Mouse (Mus musculus) hindbrain, embryonic 10.5 days (tissue): ENCODE results near the gene Rps29. TPM values are rescaled to one million over a fixed set of nuclear protein-coding genes. Genes with fewer than 3 reads are reported as not detected.

Experiments
- DNase-seq: peaks from one replicate; pipeline ENCODE4 v3.0.0-alpha.2; 2017; ENCODE audit warnings: low spot score
- H3K27ac ChIP-seq: fragments of 300-500 bp; sonication (generic); 2 replicates; pipeline ENCODE4 v1.5.1; 2016; ENCODE audit warnings: mild to moderate bottlenecking, moderate library complexity
- H3K27me3 ChIP-seq: fragments of 300-500 bp; sonication (generic); 2 replicates; pipeline ENCODE4 v1.6.1; 2016; ENCODE audit warnings: mild to moderate bottlenecking; ENCODE audit not compliant: poor library complexity, insufficient read depth, severe bottlenecking
- H3K36me3 ChIP-seq: fragments of 300-500 bp; sonication (generic); 2 replicates; pipeline ENCODE4 v1.6.1; 2016; ENCODE audit warnings: mild to moderate bottlenecking, moderate library complexity
- H3K4me1 ChIP-seq: fragments of 300-500 bp; sonication (generic); replicated peaks from 2 replicates; pipeline ENCODE4 v1.6.1; 2016; ENCODE audit warnings: mild to moderate bottlenecking
- H3K4me3 ChIP-seq: fragments of 300-500 bp; sonication (generic); 2 replicates; pipeline ENCODE4 v1.5.1; 2016; ENCODE audit warnings: mild to moderate bottlenecking, moderate library complexity
- H3K9me3 ChIP-seq: fragments of 300-500 bp; sonication (generic); 2 replicates; pipeline ENCODE4 v1.6.1; 2016; ENCODE audit warnings: mild to moderate bottlenecking, moderate library complexity
- WGBS: fragments of 180-500 bp; shearing (Covaris S2); methylation state at CpG from one replicate; pipeline ENCODE4 v1.1.7; 2016; 5-methylcytosine and 5-hydroxymethylcytosine counted together
- polyA plus RNA-seq: library from polyadenylated mRNA; unstranded; fragments of >200 nt; fragmentation: Nextera tagmentation; extraction: Ambion mirVana; gene quantifications from 2 replicates; pipeline ENCODE4 v1.2.1, GENCODE M21; 2016

The Rps29 gene
- polyA plus RNA-seq, 1 experiment from 2014 or later = 1,324 TPM

DNA sequence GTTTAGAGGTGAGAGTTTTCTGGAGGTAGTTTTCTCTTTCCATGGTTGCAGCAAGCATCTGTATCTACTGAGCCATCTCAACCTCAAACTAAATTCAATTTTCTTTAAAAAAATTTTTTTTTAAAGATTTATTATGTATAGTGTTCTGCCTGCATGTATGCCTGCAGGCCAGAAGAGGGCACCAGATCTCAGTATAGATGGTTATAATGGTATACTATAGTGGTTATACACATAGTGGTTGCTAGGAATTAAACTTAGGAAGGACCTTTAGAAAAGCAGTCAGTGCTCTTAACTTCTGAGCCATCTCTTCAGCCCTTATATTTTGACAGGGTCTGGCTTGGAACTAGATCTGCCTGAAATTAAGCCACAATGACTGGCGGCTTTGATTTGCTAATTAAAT lies 31.5 kb upstream of the Rps29 start:
- H3K36me3 ChIP-seq = peaks cover 65% of the 10 kb centered on the region
- WGBS = 98% methylated on average over 1 of the region's 1 CpGs
- no peak for DNase-seq

GRCm38 (mm10) chr12:69190074-69190473 lies 31.1 kb upstream of the Rps29 start:
- Histone ChIP-seq H3K27me3 (no peaks in the 10 kb centered on the region), H3K9me3 (no peaks in the 10 kb centered on the region), H3K27ac (no peak overlapping the region), H3K4me1 (peaks cover 23% of the 10 kb centered on the region), H3K36me3 (peaks cover 68% of the 10 kb centered on the region), H3K4me3 (no peak overlapping the region)
- 92% methylated on average over 9 of the region's 9 CpGs for WGBS
- DNase-seq = no peak

More for the DNA sequence above, 31.5 kb upstream of the Rps29 start:
- Histone ChIP-seq H3K27ac (no peak overlapping the region), H3K9me3 (no peaks in the 10 kb centered on the region), H3K27me3 (no peaks in the 10 kb centered on the region), H3K4me1 (peaks cover 23% of the 10 kb centered on the region), H3K4me3 (no peak overlapping the region)

GRCm38 (mm10) chr12:69186811-69187471 lies 28.0 kb upstream of the Rps29 start:
- 80% methylated on average over 5 of the region's 5 CpGs for WGBS
- Histone ChIP-seq H3K4me3 (no peak overlapping the region), H3K27ac (no peak overlapping the region), H3K9me3 (no peaks in the 10 kb centered on the region), H3K27me3 (no peaks in the 10 kb centered on the region), H3K4me1 (peaks cover 32% of the 10 kb centered on the region), H3K36me3 (peaks cover 61% of the 10 kb centered on the region)
- DNase-seq = no peak

GRCm38 (mm10) chr12:69185371-69185770 lies 26.4 kb upstream of the Rps29 start:
- 80% methylated on average over 7 of the region's 7 CpGs for WGBS
- peaks cover 58% of the 10 kb centered on the region for H3K36me3 ChIP-seq
- peak overlapping the region; percentile 90 for H3K4me3 ChIP-seq
- H3K27me3 ChIP-seq = no peaks in the 10 kb centered on the region
- no peaks in the 10 kb centered on the region for H3K9me3 ChIP-seq
- DNase-seq = no peak
- no peak overlapping the region for H3K27ac ChIP-seq
- peaks cover 32% of the 10 kb centered on the region for H3K4me1 ChIP-seq

- peak overlapping the region; percentile 90 for H3K4me3 ChIP-seq
- no peaks in the 10 kb centered on the region for H3K27me3 ChIP-seq
- H3K27ac ChIP-seq = peak overlapping the region; percentile 96
- H3K9me3 ChIP-seq = no peaks in the 10 kb centered on the region
- WGBS = 2% methylated on average over 86 of the region's 86 CpGs
- peaks cover 32% of the 10 kb centered on the region for H3K4me1 ChIP-seq
- H3K36me3 ChIP-seq = peaks cover 56% of the 10 kb centered on the region
- peak; percentile 62 for DNase-seq
These were observed 25.6 kb upstream of the Rps29 start for GRCm38 (mm10) chr12:69184342-69185295.

GRCm38 (mm10) chr12:69183583-69184308 lies 24.8 kb upstream of the Rps29 start, which contains the start of the genes Rpl36al and Mgat2:
Rpl36al (minus strand) TSS chr12:69184083.
Mgat2 (plus strand) TSS chr12:69184157.
- Histone ChIP-seq H3K9me3 (no peaks in the 10 kb centered on the region), H3K4me3 (peak within 1 kb of the TSS; percentile 90), H3K27me3 (no peaks in the 10 kb centered on the region), H3K36me3 (peaks cover 56% of the 10 kb centered on the region), H3K27ac (peak within 1 kb of the TSS; percentile 96), H3K4me1 (peaks cover 32% of the 10 kb centered on the region)
- under 1% methylated on average over 84 of the region's 84 CpGs for WGBS
- peak; percentile 97 for DNase-seq

- no peak for DNase-seq
- Histone ChIP-seq H3K4me3 (no peak overlapping the region), H3K4me1 (peaks cover 25% of the 10 kb centered on the region), H3K36me3 (peaks cover 58% of the 10 kb centered on the region), H3K27ac (no peak overlapping the region), H3K27me3 (no peaks in the 10 kb centered on the region), H3K9me3 (no peaks in the 10 kb centered on the region)
- 87% methylated on average over 4 of the region's 4 CpGs for WGBS
These were observed 22.8 kb upstream of the Rps29 start for GRCm38 (mm10) chr12:69181800-69182199.

DNA sequence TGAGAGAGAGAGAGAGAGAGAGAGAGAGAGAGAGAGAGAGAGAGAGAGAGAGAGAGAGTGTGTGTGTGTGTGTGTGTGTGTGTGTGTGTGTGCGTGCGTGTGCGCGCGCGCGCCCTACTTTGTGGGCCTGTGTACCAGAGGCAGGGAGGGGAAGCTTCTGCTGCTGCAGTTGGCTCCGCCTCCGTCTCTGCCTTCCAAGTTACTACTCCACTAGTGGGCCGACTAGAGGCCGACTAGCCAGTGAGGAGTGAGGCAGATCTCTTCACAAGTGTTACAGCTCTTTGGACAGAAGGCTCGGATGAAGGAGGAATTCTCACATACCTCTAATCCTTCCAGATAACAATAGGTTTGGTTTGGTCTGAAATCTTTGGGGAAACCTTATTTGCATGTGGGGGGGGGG lies 20.4 kb upstream of the Rps29 start:
- Histone ChIP-seq H3K4me3 (no peak overlapping the region), H3K36me3 (peaks cover 73% of the 10 kb centered on the region), H3K9me3 (no peaks in the 10 kb centered on the region), H3K27me3 (no peaks in the 10 kb centered on the region), H3K27ac (no peak overlapping the region), H3K4me1 (peaks cover 5% of the 10 kb centered on the region)
- WGBS = 84% methylated on average over 12 of the region's 12 CpGs
- no peak for DNase-seq

DNA sequence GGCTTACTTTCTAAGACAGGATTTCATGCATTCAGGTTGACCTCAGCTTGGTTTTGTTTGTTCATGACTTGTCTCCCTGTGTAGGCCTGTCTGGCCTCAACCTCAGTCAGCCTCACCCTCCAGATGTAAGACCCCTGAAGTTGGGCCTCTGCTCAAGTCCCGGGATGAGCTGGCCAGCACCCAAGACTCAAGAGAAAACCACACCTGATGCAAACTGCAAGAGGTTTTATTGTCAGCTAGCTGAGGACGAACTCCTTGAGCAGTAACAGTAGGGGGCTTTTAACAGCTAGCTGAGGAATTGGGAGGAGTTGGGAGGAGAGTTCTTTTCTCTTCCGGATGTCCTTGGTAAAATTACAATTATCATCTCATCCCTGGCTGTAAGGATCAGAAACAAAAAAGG lies 18.5 kb upstream of the Rps29 start:
- Histone ChIP-seq H3K36me3 (peaks cover 91% of the 10 kb centered on the region), H3K4me1 (no peaks in the 10 kb centered on the region), H3K27me3 (no peaks in the 10 kb centered on the region), H3K4me3 (no peak overlapping the region), H3K9me3 (no peaks in the 10 kb centered on the region), H3K27ac (no peak overlapping the region)
- DNase-seq = no peak
- WGBS = 85% methylated on average over 3 of the region's 3 CpGs

DNA sequence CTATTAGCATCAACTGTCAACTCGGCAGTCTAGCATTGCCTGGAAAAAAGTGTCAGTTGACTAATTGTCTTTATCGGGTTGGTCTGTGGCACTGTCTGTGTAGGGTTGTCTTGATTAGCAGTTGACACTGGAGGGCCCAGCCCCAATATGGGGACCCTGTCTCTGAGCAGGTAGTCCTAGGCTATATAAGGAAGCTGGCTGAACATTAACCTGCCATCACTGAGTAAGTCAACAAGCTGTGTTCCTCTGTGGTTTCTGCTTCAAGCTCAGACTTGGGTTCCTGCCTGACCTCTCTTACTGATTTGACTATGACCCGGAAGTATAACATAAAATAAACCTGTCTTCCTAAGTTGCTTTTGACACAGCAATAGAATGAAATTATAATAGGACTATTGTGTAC lies 17.0 kb upstream of the Rps29 start:
- H3K36me3 ChIP-seq = peaks cover 82% of the 10 kb centered on the region

GRCm38 (mm10) chr12:69171307-69171706 lies 12.3 kb upstream of the Rps29 start:
- DNase-seq = no peak
- Histone ChIP-seq H3K36me3 (peaks cover 45% of the 10 kb centered on the region), H3K27ac (no peak overlapping the region), H3K9me3 (no peaks in the 10 kb centered on the region), H3K4me1 (peaks cover 22% of the 10 kb centered on the region), H3K4me3 (no peak overlapping the region), H3K27me3 (no peaks in the 10 kb centered on the region)
- WGBS = 95% methylated on average over 2 of the region's 2 CpGs

More for the DNA sequence above, 17.0 kb upstream of the Rps29 start:
- Histone ChIP-seq H3K27ac (no peak overlapping the region), H3K4me3 (no peak overlapping the region), H3K27me3 (no peaks in the 10 kb centered on the region), H3K4me1 (no peaks in the 10 kb centered on the region), H3K9me3 (no peaks in the 10 kb centered on the region)
- DNase-seq = no peak
- whole genome bisulfite sequencing = 94% methylated on average over 3 of the region's 3 CpGs

GRCm38 (mm10) chr12:69168461-69169106 lies 9.6 kb upstream of the Rps29 start, which contains the start of gene Lrr1:
Lrr1 (plus strand) TSS chr12:69168814.
- DNase-seq = peak; percentile 89
- H3K4me3 ChIP-seq = peak within 1 kb of the TSS; percentile 93
- peak within 1 kb of the TSS; percentile 98 for H3K27ac ChIP-seq
- peaks cover 22% of the 10 kb centered on the region for H3K4me1 ChIP-seq
- H3K27me3 ChIP-seq = no peaks in the 10 kb centered on the region
- under 1% methylated on average over 40 of the region's 40 CpGs for WGBS
- no peaks in the 10 kb centered on the region for H3K9me3 ChIP-seq
- H3K36me3 ChIP-seq = peaks cover 17% of the 10 kb centered on the region
